Mouse (Mus musculus): ENCODE results near the gene Cul4a.

- no peak for TF ChIP-seq POLR2A (IDR thresholded peaks at IDR 0.05; ENCODE audit: insufficient read length, low read depth)
- TF ChIP-seq MAX (IDR thresholded peaks at IDR 0.05; ENCODE audit: low read depth) = no peak
- no peak for TF ChIP-seq MYOG (IDR thresholded peaks at IDR 0.05; ENCODE audit: control insufficient read depth in 1 of 3, insufficient read depth in 1 of 3, insufficient read length in 2 of 3, low read depth in 2 of 3)
- TF ChIP-seq CEBPB (IDR thresholded peaks at IDR 0.05; ENCODE audit: insufficient read depth, poor library complexity, severe bottlenecking) = no peak
- TF ChIP-seq USF1 (IDR thresholded peaks at IDR 0.05; ENCODE audit: low read depth) = no peak
Measured at GRCm38 (mm10) chr8:13060441-13061150, 44.8 kb upstream of the Cul4a start, which contains the start of gene Proz.
